Mouse (Mus musculus) MEL (cell line): ENCODE measurements around the gene Gpr146. TPM values are rescaled to one million over a fixed set of nuclear protein-coding genes. Genes with fewer than 3 reads are reported as not detected.

ENCODE experiments used
- DNase-seq: peaks from one replicate; pipeline ENCODE4 v3.0.0; 2011; ENCODE audit warnings: low read depth, low spot score
- H3K27ac ChIP-seq: 2 replicates; pipeline ENCODE4 v1.5.1; 2012; ENCODE audit warnings: low read depth, mild to moderate bottlenecking, control low read depth, low read length, moderate library complexity; ENCODE audit not compliant: control insufficient read depth
- H3K27me3 ChIP-seq, 2 experiments: fragments of 150-350 bp in 1 of 2; sonication (generic) in 1 of 2; 2 replicates each; pipeline ENCODE4 v1.6.1; 2012; ENCODE audit warnings: low read length in 2 of 2, mild to moderate bottlenecking in 2 of 2, improper control_type of control experiment in 1 of 2, moderate library complexity in 1 of 2; ENCODE audit not compliant: insufficient read depth in 2 of 2, control insufficient read depth in 1 of 2
- H3K36me3 ChIP-seq, 2 experiments: 2 replicates each; pipeline ENCODE4 v1.6.1; 2012 to 2014; ENCODE audit warnings: low read length in 2 of 2, improper control_type of control experiment in 1 of 2, inconsistent platforms in 1 of 2, mild to moderate bottlenecking in 1 of 2; ENCODE audit not compliant: insufficient read depth in 2 of 2, control insufficient read depth in 1 of 2
- H3K4me1 ChIP-seq, 2 experiments: fragments of 150-350 bp in 1 of 2; sonication (generic) in 1 of 2; 2 replicates each; pipeline ENCODE4 v1.6.1; 2012; ENCODE audit warnings: low read length in 2 of 2, improper control_type of control experiment in 1 of 2, mild to moderate bottlenecking in 1 of 2; ENCODE audit not compliant: insufficient read depth in 2 of 2, control insufficient read depth in 1 of 2
- H3K4me3 ChIP-seq, 2 experiments: fragments of 150-350 bp in 1 of 2; sonication (generic) in 1 of 2; 2 replicates each; pipeline ENCODE4 v1.5.1; 2012; ENCODE audit warnings: low read depth in 2 of 2, low read length in 2 of 2, mild to moderate bottlenecking in 2 of 2, moderate library complexity in 2 of 2, control low read depth in 1 of 2, improper control_type of control experiment in 1 of 2; ENCODE audit not compliant: control insufficient read depth in 1 of 2, insufficient read depth in 1 of 2
- H3K79me2 ChIP-seq: 2 replicates; pipeline ENCODE4 v1.6.1; 2012; ENCODE audit warnings: mild to moderate bottlenecking, low read length, moderate library complexity; ENCODE audit not compliant: control insufficient read depth, poor library complexity, insufficient read depth
- H3K9ac ChIP-seq: 2 replicates; pipeline ENCODE4 v1.6.1; 2012; ENCODE audit warnings: low read depth, mild to moderate bottlenecking, control low read depth, low read length, moderate library complexity; ENCODE audit not compliant: control insufficient read depth, poor library complexity, severe bottlenecking
- H3K9me3 ChIP-seq: fragments of 150-350 bp; sonication (generic); replicated peaks from 2 replicates; pipeline ENCODE4 v1.6.1; 2012; ENCODE audit warnings: mild to moderate bottlenecking, low read length, improper control_type of control experiment, moderate library complexity; ENCODE audit not compliant: insufficient read depth
- CTCF ChIP-seq, 3 experiments: IDR thresholded peaks in 2 of 3; conservative IDR thresholded peaks in 1 of 3; 2 replicates each; pipeline ENCODE4 v1.5.1; 2011 to 2012; ENCODE audit warnings: low read length in 3 of 3, low read depth in 2 of 3, mild to moderate bottlenecking in 2 of 3, improper control_type of control experiment in 1 of 3, inconsistent platforms in 1 of 3, mixed read lengths in 1 of 3, moderate library complexity in 1 of 3; ENCODE audit not compliant: control insufficient read depth in 1 of 3, insufficient read depth in 1 of 3, poor library complexity in 1 of 3, severe bottlenecking in 1 of 3
- ELF1 ChIP-seq: IDR thresholded peaks from 2 replicates; pipeline ENCODE4 v1.6.1; 2014; ENCODE audit warnings: low read depth, mild to moderate bottlenecking, inconsistent platforms, low read length, improper control_type of control experiment, moderate library complexity
- GATA1 ChIP-seq: IDR thresholded peaks from 2 replicates; pipeline ENCODE4 v1.6.1; 2011; ENCODE audit warnings: low read depth, low read length, improper control_type of control experiment
- HCFC1 ChIP-seq: IDR thresholded peaks from 2 replicates; pipeline ENCODE4 v1.6.1; 2012; ENCODE audit warnings: low read depth, mild to moderate bottlenecking, inconsistent platforms, low read length, improper control_type of control experiment, moderate library complexity
- MAZ ChIP-seq: IDR thresholded peaks from 2 replicates; pipeline ENCODE4 v1.6.1; 2012; ENCODE audit warnings: low read depth, mild to moderate bottlenecking, inconsistent platforms, low read length, improper control_type of control experiment
- MXI1 ChIP-seq: IDR thresholded peaks from 2 replicates; pipeline ENCODE4 v1.6.1; 2011; ENCODE audit warnings: mild to moderate bottlenecking, low read depth, low read length, improper control_type of control experiment
- POLR2A ChIP-seq, 2 experiments: IDR thresholded peaks; 2 replicates each; pipeline ENCODE4 v1.6.1; 2011 to 2012; ENCODE audit warnings: low read length in 2 of 2, mild to moderate bottlenecking in 2 of 2, control low read depth in 1 of 2, improper control_type of control experiment in 1 of 2, low read depth in 1 of 2, moderate library complexity in 1 of 2; ENCODE audit not compliant: control insufficient read depth in 1 of 2, insufficient read depth in 1 of 2, poor library complexity in 1 of 2
- POLR2AphosphoS5 ChIP-seq: IDR thresholded peaks from 2 replicates; pipeline ENCODE4 v1.6.1; 2012; ENCODE audit warnings: low read depth, borderline replicate concordance, mild to moderate bottlenecking, inconsistent platforms, low read length, moderate library complexity, mixed read lengths
- TAL1 ChIP-seq: IDR thresholded peaks from 2 replicates; pipeline ENCODE4 v1.6.1; 2012; ENCODE audit warnings: mild to moderate bottlenecking, inconsistent platforms, low read length, moderate library complexity, mixed read lengths
- TCF12 ChIP-seq: IDR thresholded peaks from 2 replicates; pipeline ENCODE4 v1.6.1; 2014; ENCODE audit warnings: low read depth, mild to moderate bottlenecking, inconsistent platforms, low read length, improper control_type of control experiment, moderate library complexity
- UBTF ChIP-seq: IDR thresholded peaks from 2 replicates; pipeline ENCODE4 v1.6.1; 2012; ENCODE audit warnings: low read depth, mild to moderate bottlenecking, inconsistent platforms, low read length, improper control_type of control experiment, moderate library complexity, borderline replicate concordance; ENCODE audit not compliant: insufficient read depth
- ZC3H11A ChIP-seq: IDR thresholded peaks from 2 replicates; pipeline ENCODE4 v1.6.1; 2012; ENCODE audit warnings: low read depth, mild to moderate bottlenecking, inconsistent platforms, low read length, improper control_type of control experiment
- ZNF384 ChIP-seq: IDR thresholded peaks from 2 replicates; pipeline ENCODE4 v1.6.1; 2012; ENCODE audit warnings: low read depth, mild to moderate bottlenecking, inconsistent platforms, low read length, improper control_type of control experiment
- polyA plus RNA-seq, 2 experiments: library from polyadenylated mRNA; stranded (reverse) in 1 of 2; unstranded in 1 of 2; fragments of >175 nt in 1 of 2; fragments of >200 nt in 1 of 2; gene quantifications; 2 replicates each; pipeline versions ENCODE4 v1.2.1 to v1.2.4; 2012; ENCODE audit warnings: low replicate concordance in 2 of 2, low read depth in 1 of 2; ENCODE audit not compliant: insufficient read length in 2 of 2, insufficient read depth in 1 of 2, missing spikeins in 1 of 2
- total RNA-seq: library from RNA; depleted of rRNA; stranded (reverse); fragments of 300-350 nt; gene quantifications from 2 replicates; pipeline ENCODE4 v1.2.3, GENCODE M21; 2012

The Gpr146 gene
- total and polyA plus RNA-seq, 3 experiments, result 0.92 to 4.5 TPM; not detected in 1

DNA sequence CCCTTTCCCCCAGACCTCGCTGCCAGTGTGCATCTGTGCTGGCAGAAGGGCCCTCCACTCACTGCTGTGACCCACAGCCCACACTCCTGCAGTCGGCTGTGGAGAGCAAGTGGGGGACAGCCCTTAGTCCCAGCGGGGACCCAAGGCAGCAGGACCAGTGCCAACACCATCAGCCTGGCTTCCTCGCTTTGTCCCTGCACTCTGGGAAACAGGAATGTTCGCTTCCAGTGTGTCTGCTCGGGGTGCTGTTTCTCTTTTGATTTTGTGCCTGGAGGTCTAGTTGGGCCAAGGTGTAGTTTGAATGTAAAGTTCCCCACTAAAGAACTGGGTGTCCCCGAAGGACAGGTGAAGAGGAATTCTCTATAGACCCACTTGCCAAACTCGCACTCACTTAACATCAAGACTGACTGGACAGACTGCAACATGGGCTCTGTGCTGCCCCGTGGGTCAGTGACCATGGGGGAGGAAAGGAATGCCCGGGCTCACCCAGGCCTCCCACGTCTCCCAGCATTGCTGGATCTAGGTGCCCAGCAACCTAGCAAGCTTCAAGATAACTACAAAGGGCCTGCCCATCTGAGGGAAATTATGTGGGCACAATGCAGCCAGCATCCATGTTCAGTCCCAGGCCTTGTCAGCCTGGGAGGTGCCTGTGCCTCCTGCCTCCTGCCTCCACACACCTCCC lies 14.0 kb downstream of the Gpr146 start:
- no peak overlapping the region for H3K27ac ChIP-seq
- H3K9me3 ChIP-seq, result no peaks in the 10 kb centered on the region
- DNase-seq, result no peak
- TF ChIP-seq GATA1 (no peak), TCF12 (no peak), ZC3H11A (no peak), POLR2A (IDR thresholded peaks at IDR 0.05; ENCODE audit: control insufficient read depth in 1 of 2, insufficient read depth in 1 of 2, low read depth in 1 of 2, low read length in 2 of 2, poor library complexity in 1 of 2) (no peak), ELF1 (no peak)
- H3K4me1 ChIP-seq, result peaks cover 27 to 42% of the 10 kb centered on the region in 2 experiments
- H3K36me3 ChIP-seq, result peaks cover 0 to 35% of the 10 kb centered on the region in 2 experiments; a peak in 2 of 4 replicates
- peaks cover 5% of the 10 kb centered on the region for H3K79me2 ChIP-seq
- H3K27me3 ChIP-seq, result no peaks in the 10 kb centered on the region
- H3K9ac ChIP-seq, result no peak overlapping the region
- H3K4me3 ChIP-seq, result no peak overlapping the region

DNA sequence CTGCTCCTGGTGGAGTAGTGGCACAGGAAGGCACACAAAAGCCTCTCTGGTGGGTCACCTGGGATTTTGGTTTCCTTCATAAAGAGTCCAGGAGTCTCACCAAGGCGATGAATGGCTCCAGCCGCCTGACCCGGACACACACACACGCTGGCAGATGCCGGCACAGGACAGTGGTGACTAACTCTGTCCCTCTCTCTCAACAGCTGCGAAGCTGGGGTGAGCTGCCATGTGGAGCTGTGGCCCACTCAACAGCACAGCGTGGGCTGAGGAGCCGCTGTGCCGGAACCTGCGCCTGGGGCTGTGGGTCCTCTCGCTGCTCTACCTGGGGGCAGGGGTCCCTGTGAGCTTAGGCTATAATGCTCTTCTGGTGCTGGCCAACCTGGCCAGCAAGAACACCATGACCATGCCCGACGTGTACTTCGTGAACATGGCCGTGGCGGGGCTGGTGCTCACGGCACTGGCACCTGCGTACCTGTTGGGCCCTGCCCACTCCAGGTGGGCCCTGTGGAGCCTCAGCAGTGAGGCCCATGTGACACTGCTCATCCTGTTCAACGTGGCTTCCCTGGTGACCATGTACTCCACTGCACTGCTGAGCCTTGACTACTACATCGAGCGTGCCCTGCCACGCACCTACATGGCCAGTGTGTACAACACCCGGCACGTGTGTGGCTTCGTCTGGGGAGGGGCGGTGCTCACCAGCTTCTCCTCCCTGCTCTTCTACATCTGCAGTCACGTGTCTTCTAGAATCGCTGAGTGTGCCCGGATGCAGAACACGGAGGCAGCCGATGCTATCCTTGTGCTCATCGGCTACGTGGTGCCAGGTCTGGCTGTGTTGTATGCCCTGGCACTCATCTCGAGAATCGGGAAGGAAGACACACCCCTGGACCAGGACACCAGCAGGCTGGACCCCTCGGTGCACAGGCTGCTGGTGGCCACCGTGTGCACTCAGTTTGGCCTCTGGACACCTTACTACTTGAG lies 15.0 kb downstream of the Gpr146 start:
- Histone ChIP-seq H3K9me3 (no peaks in the 10 kb centered on the region), H3K36me3 (peaks cover 0 to 28% of the 10 kb centered on the region in 2 experiments; a peak in 2 of 4 replicates), H3K27me3 (no peaks in the 10 kb centered on the region), H3K79me2 (peaks cover 5% of the 10 kb centered on the region), H3K4me1 (peaks cover 27 to 37% of the 10 kb centered on the region in 2 experiments), H3K27ac (no peak overlapping the region), H3K4me3 (no peak overlapping the region), H3K9ac (no peak overlapping the region)
- 0 out of 2 replicates have a peak, but pooled peaks have one; percentile 17 for TF ChIP-seq POLR2AphosphoS5
- no peak for TF ChIP-seq ZNF384
- no peak for TF ChIP-seq HCFC1
- no peak for TF ChIP-seq TAL1
- DNase-seq, result no peak

DNA sequence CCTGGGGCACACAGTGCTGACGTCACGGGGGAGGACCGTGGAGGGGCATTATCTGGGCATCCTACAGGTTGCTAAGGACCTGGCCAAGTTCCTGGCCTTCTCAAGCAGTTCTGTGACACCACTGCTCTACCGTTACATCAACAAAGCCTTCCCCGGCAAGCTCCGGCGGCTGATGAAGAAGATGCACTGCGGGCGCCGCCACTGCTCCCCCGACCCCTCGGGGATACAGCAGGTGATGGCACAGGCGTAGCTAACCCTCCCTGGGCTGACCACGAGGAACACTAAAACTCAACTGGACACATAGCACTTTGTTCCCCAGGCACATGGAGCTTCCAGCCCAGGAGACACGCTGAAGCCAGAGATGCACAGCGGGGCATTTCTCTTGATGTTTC lies 15.7 kb downstream of the Gpr146 start:
- Histone ChIP-seq H3K79me2 (peaks cover 5% of the 10 kb centered on the region; the same call in 1 of the 2 replicates), H3K9ac (no peak overlapping the region), H3K4me3 (no peak overlapping the region), H3K27me3 (no peaks in the 10 kb centered on the region), H3K36me3 (peaks cover 0 to 21% of the 10 kb centered on the region in 2 experiments; a peak in 2 of 4 replicates), H3K27ac (no peak overlapping the region), H3K9me3 (no peaks in the 10 kb centered on the region), H3K4me1 (peaks cover 20 to 36% of the 10 kb centered on the region in 2 experiments)
- TF ChIP-seq ELF1, result no peak
- TF ChIP-seq UBTF, result no peak
- TF ChIP-seq MXI1, result no peak
- no peak for TF ChIP-seq MAZ
- TF ChIP-seq GATA1, result no peak
- no peak for TF ChIP-seq TAL1
- TF ChIP-seq POLR2AphosphoS5, result no peak
- TF ChIP-seq CTCF (IDR thresholded peaks at IDR 0.05 in 2 of 3, conservative IDR thresholded peaks at IDR 0.05 in 1 of 3; ENCODE audit: control insufficient read depth in 1 of 3, insufficient read depth in 1 of 3, low read depth in 2 of 3, low read length in 3 of 3, poor library complexity in 1 of 3, severe bottlenecking in 1 of 3), result no peak
- TF ChIP-seq POLR2A (IDR thresholded peaks at IDR 0.05; ENCODE audit: control insufficient read depth in 1 of 2, insufficient read depth in 1 of 2, low read depth in 1 of 2, low read length in 2 of 2, poor library complexity in 1 of 2), result no peak
- DNase-seq, result no peak
